Mouse (Mus musculus): ENCODE measurements around the gene A830031A19Rik. TPM values are rescaled to one million over a fixed set of nuclear protein-coding genes. Genes with fewer than 3 reads are reported as not detected.

Gene A830031A19Rik
- total and polyA plus RNA-seq, 3 experiments: 0.16 TPM; not detected in 2

DNA sequence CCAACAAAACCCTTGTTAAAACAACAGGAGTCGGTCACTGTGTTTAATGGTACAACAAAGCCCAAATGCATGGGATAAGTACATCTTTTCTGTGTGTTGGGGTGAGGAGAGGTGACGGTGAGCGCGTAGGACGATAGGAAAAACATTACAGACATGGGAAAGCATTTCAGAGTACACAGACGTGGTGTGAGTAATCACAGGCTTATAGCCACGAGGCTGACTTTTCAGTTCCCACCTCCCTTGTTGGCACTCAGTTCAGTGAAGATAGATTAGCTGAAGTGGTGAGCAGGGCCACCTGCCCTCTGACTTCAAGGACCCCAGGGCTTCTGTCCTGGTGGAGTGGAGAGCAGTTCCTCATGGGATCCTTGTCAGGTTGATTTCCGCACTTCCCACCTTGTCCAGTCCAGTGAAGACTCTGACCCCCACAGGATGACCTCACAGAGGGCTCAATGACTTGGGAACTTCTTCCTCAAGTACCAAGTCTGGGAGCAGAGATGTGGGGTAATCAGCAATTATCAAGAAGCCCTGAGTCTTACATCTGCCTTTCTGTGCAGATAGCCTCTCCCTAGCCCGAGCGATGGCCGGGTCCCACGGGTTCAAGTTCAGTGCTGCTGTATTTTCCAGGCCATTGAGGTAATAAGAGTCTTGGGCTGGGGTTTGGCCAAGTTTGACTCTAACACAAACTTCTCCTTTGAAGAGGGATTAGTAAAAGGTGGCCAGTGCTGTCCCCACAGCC lies 40.3 kb upstream of the A830031A19Rik start:
- no peak for TF ChIP-seq TAL1 (conservative IDR thresholded peaks at IDR 0.05; ENCODE audit: low read depth, low read length)
- H3K4me1 ChIP-seq (ENCODE audit: insufficient read depth, low read depth, low read length): peaks cover 82% of the 10 kb centered on the region
- no peak for ATAC-seq (ENCODE audit: extremely low read depth, insufficient number of reproducible peaks, low FRiP score, poor library complexity, severe bottlenecking)

DNA sequence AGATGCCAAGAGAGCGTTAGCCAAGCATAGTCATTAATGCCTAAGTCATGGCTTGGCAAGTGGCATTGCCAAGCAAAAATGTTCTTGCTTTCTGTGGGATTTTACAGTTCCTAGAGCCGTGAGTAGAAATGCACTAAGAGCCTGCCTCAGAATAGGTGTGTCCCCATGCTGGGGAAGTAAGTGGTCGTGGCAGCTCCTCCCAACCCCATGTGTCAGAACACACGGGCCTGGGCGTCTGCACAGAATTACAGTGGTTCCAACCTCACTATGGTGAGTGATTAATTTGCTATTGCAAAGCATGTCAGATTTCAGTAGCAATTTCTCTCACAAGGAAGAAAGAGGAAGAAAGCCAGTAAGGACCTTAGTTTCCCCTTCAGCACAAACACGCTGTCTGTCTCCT lies 36.9 kb upstream of the A830031A19Rik start:
- Histone ChIP-seq H3K4me1 (ENCODE audit: insufficient read depth, low read depth, low read length) (peaks cover 80% of the 10 kb centered on the region), H3K27me3 (ENCODE audit: insufficient read depth, low read length) (no peaks in the 10 kb centered on the region), H3K36me3 (replicated peaks) (peaks cover 80% of the 10 kb centered on the region), H3K9me3 (replicated peaks) (no peaks in the 10 kb centered on the region), H3K4me3 (ENCODE audit: low read depth, low read length) (no peak overlapping the region)
- ATAC-seq (ENCODE audit: extremely low read depth, insufficient number of reproducible peaks, low FRiP score, poor library complexity, severe bottlenecking) (no peak), DNase-seq (ENCODE audit: low spot score) (no peak)
- TF ChIP-seq GATA2 (IDR thresholded peaks at IDR 0.05; ENCODE audit: borderline replicate concordance, low read depth, low read length) (no peak), CTCF (IDR thresholded peaks at IDR 0.05; ENCODE audit: low read depth, low read length) (no peak), TAL1 (conservative IDR thresholded peaks at IDR 0.05; ENCODE audit: low read depth, low read length) (no peak), GATA1 (IDR thresholded peaks at IDR 0.05; ENCODE audit: borderline replicate concordance, low read length) (no peak), POLR2AphosphoS5 (IDR thresholded peaks at IDR 0.05; ENCODE audit: insufficient replicate concordance, low read depth, low read length) (no peak)

More for the DNA sequence above, 40.3 kb upstream of the A830031A19Rik start:
- H3K36me3 ChIP-seq (replicated peaks): peaks cover 90% of the 10 kb centered on the region
- H3K4me3 ChIP-seq (ENCODE audit: low read depth, low read length): no peak overlapping the region
- no peak for DNase-seq (ENCODE audit: low spot score)
- H3K9me3 ChIP-seq (replicated peaks): no peaks in the 10 kb centered on the region
- no peaks in the 10 kb centered on the region for H3K27me3 ChIP-seq (ENCODE audit: insufficient read depth, low read length)

DNA sequence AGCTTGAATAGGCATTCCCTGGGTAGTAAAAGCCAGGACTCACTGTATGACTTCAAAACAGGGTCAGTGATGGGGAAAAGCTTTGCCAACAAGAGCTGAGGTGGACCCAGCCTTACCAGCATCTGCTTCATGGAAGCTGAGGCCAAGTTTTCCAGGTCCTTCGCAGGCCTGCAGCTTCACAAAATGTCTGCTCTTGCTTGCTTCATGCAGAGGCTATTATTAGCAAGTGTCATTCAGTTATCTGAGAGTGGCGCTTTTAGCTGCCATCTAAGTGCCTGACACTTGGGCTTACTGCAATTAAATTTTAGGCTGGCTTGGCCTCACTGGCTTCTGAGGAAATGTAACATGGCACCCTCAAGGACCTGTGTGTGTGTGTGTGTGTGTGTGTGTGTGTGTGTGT lies 35.3 kb upstream of the A830031A19Rik start:
- no peak for ATAC-seq (ENCODE audit: extremely low read depth, insufficient number of reproducible peaks, low FRiP score, poor library complexity, severe bottlenecking)
- no peaks in the 10 kb centered on the region for H3K27me3 ChIP-seq (ENCODE audit: insufficient read depth, low read length)
- no peaks in the 10 kb centered on the region for H3K9me3 ChIP-seq (replicated peaks)
- TF ChIP-seq TAL1 (conservative IDR thresholded peaks at IDR 0.05; ENCODE audit: low read depth, low read length) (no peak), POLR2AphosphoS5 (IDR thresholded peaks at IDR 0.05; ENCODE audit: insufficient replicate concordance, low read depth, low read length) (no peak), GATA1 (IDR thresholded peaks at IDR 0.05; ENCODE audit: borderline replicate concordance, low read length) (no peak), CTCF (IDR thresholded peaks at IDR 0.05; ENCODE audit: low read depth, low read length) (no peak), GATA2 (IDR thresholded peaks at IDR 0.05; ENCODE audit: borderline replicate concordance, low read depth, low read length) (no peak)
- no peak for DNase-seq (ENCODE audit: low spot score)
- peaks cover 76% of the 10 kb centered on the region for H3K36me3 ChIP-seq (replicated peaks)
- H3K4me3 ChIP-seq (ENCODE audit: low read depth, low read length): no peak overlapping the region
- H3K4me1 ChIP-seq (ENCODE audit: insufficient read depth, low read depth, low read length): peaks cover 77% of the 10 kb centered on the region

DNA sequence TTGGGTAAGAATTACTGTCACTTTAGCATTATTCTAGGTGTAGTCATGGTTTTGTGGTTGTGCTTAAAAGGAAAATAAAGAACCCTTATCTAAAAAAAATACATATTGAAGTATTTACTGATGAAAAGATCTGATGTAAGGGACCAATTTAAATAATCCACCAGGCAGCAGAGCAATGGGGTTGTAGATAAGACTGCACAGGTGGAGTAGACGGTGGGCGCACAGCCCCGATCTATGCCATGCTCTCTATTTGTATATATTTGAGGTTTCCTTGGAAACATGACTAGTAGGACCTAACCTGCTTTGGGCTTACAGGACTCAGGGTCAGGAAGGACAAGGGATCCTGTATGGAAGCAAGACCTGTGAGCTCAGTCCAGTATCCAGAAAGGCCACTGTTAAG lies 34.5 kb upstream of the A830031A19Rik start:
- Histone ChIP-seq H3K36me3 (replicated peaks) (peaks cover 72% of the 10 kb centered on the region), H3K4me3 (ENCODE audit: low read depth, low read length) (no peak overlapping the region), H3K27me3 (ENCODE audit: insufficient read depth, low read length) (no peaks in the 10 kb centered on the region), H3K4me1 (ENCODE audit: insufficient read depth, low read depth, low read length) (peaks cover 75% of the 10 kb centered on the region), H3K9me3 (replicated peaks) (no peaks in the 10 kb centered on the region)
- ATAC-seq (ENCODE audit: extremely low read depth, insufficient number of reproducible peaks, low FRiP score, poor library complexity, severe bottlenecking): no peak; the same call in 1 of the 2 replicates
- no peak for TF ChIP-seq TAL1 (conservative IDR thresholded peaks at IDR 0.05; ENCODE audit: low read depth, low read length)
- no peak for TF ChIP-seq GATA2 (IDR thresholded peaks at IDR 0.05; ENCODE audit: borderline replicate concordance, low read depth, low read length)
- TF ChIP-seq GATA1 (IDR thresholded peaks at IDR 0.05; ENCODE audit: borderline replicate concordance, low read length): no peak
- TF ChIP-seq CTCF (IDR thresholded peaks at IDR 0.05; ENCODE audit: low read depth, low read length): no peak
- no peak for TF ChIP-seq POLR2AphosphoS5 (IDR thresholded peaks at IDR 0.05; ENCODE audit: insufficient replicate concordance, low read depth, low read length)
- DNase-seq (ENCODE audit: low spot score): no peak

DNA sequence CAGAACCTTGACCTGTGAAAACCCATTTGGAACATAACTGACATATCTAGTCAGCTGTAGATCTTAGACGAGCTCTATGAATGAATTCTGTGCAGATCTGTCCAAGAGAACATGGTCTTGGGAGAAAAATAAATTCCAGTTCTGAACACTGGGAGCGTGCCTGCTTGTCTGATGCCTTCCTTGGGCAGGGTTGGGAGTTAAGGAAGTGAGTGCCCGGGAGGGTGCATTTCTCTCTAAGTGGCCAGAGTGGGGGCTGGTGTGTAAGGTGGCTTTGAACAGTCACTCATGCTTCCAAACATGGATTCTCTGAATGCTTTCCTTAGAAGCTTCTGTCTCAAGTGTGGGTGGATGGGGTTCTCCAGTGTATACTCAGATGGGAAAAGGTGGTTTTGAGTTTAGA lies 34.1 kb upstream of the A830031A19Rik start:
- no peak for DNase-seq (ENCODE audit: low spot score)
- no peaks in the 10 kb centered on the region for H3K27me3 ChIP-seq (ENCODE audit: insufficient read depth, low read length)
- no peak for TF ChIP-seq GATA1 (IDR thresholded peaks at IDR 0.05; ENCODE audit: borderline replicate concordance, low read length)
- no peak for TF ChIP-seq TAL1 (conservative IDR thresholded peaks at IDR 0.05; ENCODE audit: low read depth, low read length)
- no peak for TF ChIP-seq GATA2 (IDR thresholded peaks at IDR 0.05; ENCODE audit: borderline replicate concordance, low read depth, low read length)
- no peak for TF ChIP-seq POLR2AphosphoS5 (IDR thresholded peaks at IDR 0.05; ENCODE audit: insufficient replicate concordance, low read depth, low read length)
- no peak for TF ChIP-seq CTCF (IDR thresholded peaks at IDR 0.05; ENCODE audit: low read depth, low read length)
- no peak for ATAC-seq (ENCODE audit: extremely low read depth, insufficient number of reproducible peaks, low FRiP score, poor library complexity, severe bottlenecking)
- H3K4me1 ChIP-seq (ENCODE audit: insufficient read depth, low read depth, low read length): peaks cover 75% of the 10 kb centered on the region
- H3K9me3 ChIP-seq (replicated peaks): no peaks in the 10 kb centered on the region
- H3K36me3 ChIP-seq (replicated peaks): peaks cover 71% of the 10 kb centered on the region
- no peak overlapping the region for H3K4me3 ChIP-seq (ENCODE audit: low read depth, low read length)

DNA sequence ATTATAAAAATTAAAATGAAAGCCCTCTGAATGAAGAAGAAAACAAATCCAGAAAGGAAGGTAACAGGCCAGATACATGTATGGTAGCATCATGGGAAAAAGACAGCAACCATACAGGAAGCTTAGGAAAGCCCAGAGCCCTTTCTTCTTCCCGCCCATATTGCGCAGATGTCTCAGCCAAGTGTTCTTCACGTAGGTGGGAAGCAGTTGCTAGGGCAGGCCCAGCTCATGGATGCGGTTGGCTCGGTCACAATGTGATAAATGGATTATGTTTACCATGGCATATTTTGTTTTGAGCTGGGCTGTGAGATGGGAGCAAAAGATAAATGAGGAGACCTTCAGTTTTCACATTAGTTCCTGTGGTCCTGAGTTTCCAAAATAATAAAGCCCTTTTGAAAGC lies 32.6 kb upstream of the A830031A19Rik start:
- no peaks in the 10 kb centered on the region for H3K9me3 ChIP-seq (replicated peaks)
- H3K4me1 ChIP-seq (ENCODE audit: insufficient read depth, low read depth, low read length): peaks cover 74% of the 10 kb centered on the region
- ATAC-seq (ENCODE audit: extremely low read depth, insufficient number of reproducible peaks, low FRiP score, poor library complexity, severe bottlenecking) (no peak), DNase-seq (ENCODE audit: low spot score) (no peak)
- H3K36me3 ChIP-seq (replicated peaks): peaks cover 70% of the 10 kb centered on the region
- no peaks in the 10 kb centered on the region for H3K27me3 ChIP-seq (ENCODE audit: insufficient read depth, low read length)
- no peak overlapping the region for H3K4me3 ChIP-seq (ENCODE audit: low read depth, low read length)
- TF ChIP-seq GATA1 (IDR thresholded peaks at IDR 0.05; ENCODE audit: borderline replicate concordance, low read length) (no peak), GATA2 (IDR thresholded peaks at IDR 0.05; ENCODE audit: borderline replicate concordance, low read depth, low read length) (no peak), CTCF (IDR thresholded peaks at IDR 0.05; ENCODE audit: low read depth, low read length) (no peak), POLR2AphosphoS5 (IDR thresholded peaks at IDR 0.05; ENCODE audit: insufficient replicate concordance, low read depth, low read length) (no peak), TAL1 (conservative IDR thresholded peaks at IDR 0.05; ENCODE audit: low read depth, low read length) (no peak)

Data from G1E (cell line).